Mouse (Mus musculus) embryo, embryonic 11 days (tissue): Measurements from ENCODE around the gene Gm4756.
"Not testable (repeated sequence)": the region's sequence is repeated elsewhere in the genome, so short reads cannot be mapped to it uniquely, and the experiment has no call there.

Experiments
- DNase-seq: peaks from one replicate; pipeline ENCODE4 v3.0.0-alpha.2; 2015

The Gm4756 gene

GRCm38 (mm10) chr12:72648921-72649320, 540 bp downstream of the Gm4756 start:
- DNase-seq: no peak

DNA sequence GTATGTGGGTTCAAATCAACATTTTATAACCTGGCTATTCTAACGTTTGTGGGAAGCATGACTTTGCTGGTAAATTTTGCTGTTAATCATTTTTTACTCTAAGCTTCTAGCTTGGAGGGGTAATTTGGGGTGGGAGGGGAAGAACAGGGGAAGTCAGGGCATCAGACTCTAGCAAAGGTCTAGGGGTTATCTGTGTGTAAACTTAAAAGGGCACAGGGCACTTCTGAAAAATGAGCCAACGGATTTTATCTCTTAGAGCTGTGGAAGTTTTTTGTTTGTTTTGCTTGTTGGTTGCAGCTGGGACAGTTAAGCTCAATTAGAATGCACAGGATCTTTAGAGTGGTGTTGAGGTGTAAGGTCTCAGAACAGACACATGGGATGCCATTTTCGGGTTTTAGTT, 11.4 kb downstream of the Gm4756 start:
- DNase-seq: no peak

DNA sequence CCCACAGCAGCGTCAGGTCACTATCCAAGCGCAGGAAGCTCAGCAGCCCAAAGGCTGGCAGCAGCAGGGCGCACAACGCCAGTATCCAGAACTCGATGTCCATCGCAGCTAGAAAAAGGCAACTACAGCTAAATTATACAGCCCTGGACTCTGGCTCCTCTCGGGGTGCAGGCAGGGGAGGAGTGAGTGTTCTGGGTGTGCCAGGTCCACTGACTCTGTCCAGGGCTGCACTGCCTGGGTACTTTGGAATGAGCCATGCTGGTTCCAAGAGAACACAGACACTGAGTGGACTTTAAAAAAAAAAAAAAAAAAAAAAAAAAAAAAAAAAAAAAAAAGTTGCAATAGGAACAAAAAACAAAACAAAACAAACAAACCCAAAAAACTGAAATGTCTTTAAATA, 20.7 kb downstream of the Gm4756 start:
- DNase-seq: no peak

GRCm38 (mm10) chr12:72622853-72623496, 26.5 kb downstream of the Gm4756 start:
- no peak for DNase-seq

DNA sequence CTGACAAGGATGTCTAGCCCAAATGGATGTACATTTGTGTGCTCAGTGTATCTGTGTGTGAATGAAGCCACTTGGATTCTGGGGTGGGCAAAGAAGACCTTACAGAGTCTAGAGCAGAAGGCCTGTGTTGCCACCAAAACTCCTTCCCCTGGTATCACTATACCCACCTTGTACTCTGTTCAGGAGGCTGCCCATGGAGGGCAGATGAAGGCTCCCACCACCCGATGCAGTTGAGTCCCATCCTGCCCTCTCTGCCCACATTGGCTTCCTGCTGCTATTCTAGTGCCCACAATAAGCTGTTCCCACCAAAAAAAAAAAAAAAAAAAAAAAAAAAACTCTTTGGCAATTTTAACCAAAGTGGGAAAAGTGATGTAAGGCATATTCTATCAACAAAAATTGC, 28.0 kb downstream of the Gm4756 start:
- no peak for DNase-seq

DNA sequence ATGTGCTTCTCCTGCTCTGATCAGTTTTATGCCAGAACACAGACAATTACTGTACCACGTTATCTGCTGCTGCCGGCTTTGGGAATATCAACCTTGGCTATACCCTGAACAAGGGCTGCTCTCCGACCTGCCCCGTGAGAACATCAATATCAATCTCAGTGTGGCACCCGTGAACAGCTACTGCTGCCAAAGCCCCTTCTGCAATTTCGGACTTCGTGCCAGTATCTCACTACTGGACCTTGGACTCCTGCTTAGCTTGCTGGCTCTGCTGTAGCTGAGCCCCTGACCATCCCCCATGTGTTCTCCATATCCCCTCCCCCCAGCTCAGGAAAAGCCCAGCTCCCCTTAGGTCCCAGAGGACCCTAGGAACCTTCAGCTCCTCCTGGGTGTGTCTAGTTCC, 28.6 kb downstream of the Gm4756 start:
- DNase-seq: no peak

DNA sequence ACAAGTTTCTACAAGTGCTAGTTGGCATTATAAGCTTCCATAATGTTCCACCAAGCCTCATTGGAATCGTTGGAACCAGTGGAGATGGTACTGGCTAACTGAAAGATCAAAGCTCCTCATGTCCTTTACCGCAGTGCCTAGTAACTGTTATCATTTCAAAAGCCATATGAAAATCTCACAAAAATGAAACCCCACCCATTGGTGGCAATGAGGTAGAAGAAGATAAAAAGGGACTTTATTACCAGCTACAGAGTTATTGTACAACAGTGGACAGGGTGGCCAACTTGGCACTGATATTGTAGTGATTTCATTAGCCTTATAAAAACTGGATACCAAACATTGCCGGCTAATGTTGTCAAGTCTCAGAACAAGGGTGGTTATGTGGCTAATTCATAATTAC, 37.4 kb downstream of the Gm4756 start:
- DNase-seq: no peak

- not testable (repeated sequence) for DNase-seq
Measured at GRCm38 (mm10) chr12:72598731-72599130, 50.7 kb downstream of the Gm4756 start.

DNA sequence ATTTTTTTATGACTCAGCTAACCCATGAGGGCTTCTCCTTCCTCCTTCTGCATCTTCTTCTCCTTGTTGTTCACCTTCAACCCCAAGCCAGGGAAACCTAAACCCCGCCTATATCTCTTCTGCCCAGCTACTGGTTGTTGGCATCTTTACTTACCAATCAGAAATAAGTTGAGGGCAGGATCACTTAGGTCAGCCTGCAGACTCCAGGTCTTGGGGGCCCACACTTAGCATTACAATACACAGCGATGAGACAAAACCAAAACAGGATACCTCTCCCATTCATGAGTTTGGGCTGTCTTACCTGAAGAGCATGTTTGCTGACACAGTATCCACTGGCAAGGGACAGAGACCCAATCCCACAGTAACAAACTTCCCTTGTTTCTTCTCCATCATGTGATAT, 55.5 kb downstream of the Gm4756 start:
- DNase-seq: no peak

DNA sequence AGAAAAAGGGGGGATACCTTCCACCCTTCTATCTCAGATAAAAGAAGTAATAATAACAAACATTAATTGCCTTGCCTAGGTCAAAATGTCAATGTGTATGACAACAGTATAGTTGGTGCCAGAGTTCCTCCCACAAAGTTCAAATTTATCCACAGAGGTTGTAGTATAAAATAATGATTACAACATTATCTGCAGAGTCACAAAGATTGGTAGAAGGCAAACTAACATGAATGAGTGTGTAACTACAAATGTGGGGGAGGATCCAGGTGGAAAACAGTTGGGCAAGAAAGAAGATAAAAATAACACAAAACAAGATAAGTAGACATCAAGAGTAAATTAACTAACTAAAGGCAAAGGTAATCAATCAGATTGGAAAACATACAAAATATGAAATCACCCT, 56.5 kb downstream of the Gm4756 start:
- DNase-seq: no peak

DNA sequence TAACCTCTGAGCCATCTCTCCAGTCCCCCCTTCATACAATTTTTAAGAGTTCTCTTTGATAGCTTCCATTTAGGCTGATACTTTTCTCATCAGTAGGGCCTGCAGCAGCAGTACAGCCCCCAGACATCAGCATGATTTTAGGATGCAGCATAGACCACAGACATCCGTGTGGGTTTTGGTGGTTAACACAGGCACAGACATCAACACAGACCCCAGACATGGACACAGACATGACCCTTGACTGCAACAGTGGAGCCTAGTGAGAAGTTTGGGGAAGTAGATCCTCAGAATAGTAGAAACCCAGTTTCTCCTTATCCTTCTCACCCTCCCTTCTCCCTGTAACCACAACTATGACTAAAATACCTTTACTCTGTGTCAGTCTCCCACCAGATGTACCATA, 64.1 kb downstream of the Gm4756 start:
- no peak for DNase-seq

- no peak for DNase-seq
Measured at GRCm38 (mm10) chr12:72583099-72583498, 66.4 kb downstream of the Gm4756 start.

- no peak for DNase-seq
Measured at GRCm38 (mm10) chr12:72582021-72582420, 67.4 kb downstream of the Gm4756 start.

DNA sequence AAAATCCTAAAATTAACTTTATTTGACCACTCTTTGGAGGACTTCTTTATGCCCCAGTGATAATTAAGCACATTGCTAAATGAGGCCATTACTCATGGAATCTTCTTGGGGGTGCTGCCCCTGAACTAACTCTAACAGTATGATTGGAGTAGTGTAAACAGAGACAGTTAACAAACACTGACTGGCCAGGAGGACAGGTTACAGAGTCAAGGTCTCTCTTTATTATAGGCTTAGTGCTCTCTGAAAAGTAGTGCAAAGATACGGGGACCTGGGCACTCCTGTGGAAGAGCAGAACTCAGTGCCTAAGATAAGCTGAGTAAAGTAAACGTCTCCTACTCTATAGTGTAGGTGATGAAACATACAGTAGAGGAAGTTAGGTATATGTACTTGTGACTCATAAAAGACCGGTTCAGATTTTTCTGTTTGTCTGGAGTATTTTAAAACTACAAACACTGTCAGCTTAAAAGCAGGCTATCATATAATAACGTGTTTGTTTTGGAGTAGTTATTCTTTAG, 85.1 kb downstream of the Gm4756 start:
- DNase-seq: no peak

DNA sequence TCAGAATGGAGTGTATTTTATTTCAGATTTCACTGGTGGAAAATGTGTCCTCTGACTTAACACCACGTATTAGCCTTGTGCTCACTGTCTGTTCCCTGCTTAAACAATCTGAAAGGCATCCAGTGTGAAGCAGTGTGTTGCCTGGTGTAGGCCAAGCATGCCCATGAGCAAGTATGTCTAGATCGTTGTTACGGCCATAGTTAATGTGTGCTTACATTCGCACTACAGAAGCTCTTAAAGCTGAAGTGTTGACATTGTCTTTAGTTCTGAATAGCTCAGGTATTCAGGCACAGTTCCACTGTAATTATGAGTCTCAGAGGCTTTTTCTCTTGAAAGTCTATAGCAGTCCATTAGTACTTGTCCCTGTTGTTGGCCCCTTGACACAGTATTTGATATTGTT, 95.1 kb downstream of the Gm4756 start:
- no peak for DNase-seq

DNA sequence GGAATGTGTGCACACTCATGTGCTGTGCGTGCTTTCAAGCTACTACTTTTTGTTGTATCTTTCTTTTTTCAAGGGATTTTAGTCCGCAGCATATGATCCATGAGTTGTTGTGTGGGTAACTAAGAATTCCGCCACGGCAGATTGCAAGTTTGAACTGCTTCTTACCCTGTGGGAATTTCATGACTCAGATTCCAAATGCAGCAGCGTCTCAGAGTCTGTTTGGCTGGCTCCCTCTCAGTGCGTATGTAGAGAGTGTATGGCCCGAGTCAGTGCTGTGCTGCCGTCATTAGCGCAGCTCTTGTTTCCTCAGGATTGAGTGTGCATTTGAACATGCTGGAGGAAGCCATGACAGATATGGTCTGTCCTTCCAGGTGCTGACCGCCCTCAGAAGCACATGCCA, 110.9 kb downstream of the Gm4756 start:
- DNase-seq: no peak

GRCm38 (mm10) chr12:72536021-72536597, 113.4 kb downstream of the Gm4756 start, which contains the start of gene Pcnx4:
Gene Pcnx4 (plus strand): TSS chr12:72536383.
- peak; percentile 98 for DNase-seq

- no peak for DNase-seq
Measured at GRCm38 (mm10) chr12:72535599-72535998, 113.9 kb downstream of the Gm4756 start.

GRCm38 (mm10) chr12:72533986-72534385, 115.5 kb downstream of the Gm4756 start:
- DNase-seq: no peak

- DNase-seq: no peak
Measured at GRCm38 (mm10) chr12:72532303-72532702, 117.2 kb downstream of the Gm4756 start.
